Mouse (Mus musculus) ES-CJ7 (cell line): Measurements from ENCODE around the gene Dusp5.
"Not testable (repeated sequence)": the region's sequence is repeated elsewhere in the genome, so short reads cannot be mapped to it uniquely, and the experiment has no call there.

ENCODE experiments used
- DNase-seq: peaks from one replicate; pipeline ENCODE4 v3.0.0; 2011; ENCODE audit warnings: low read depth, low spot score

The Dusp5 gene

GRCm38 (mm10) chr19:53575296-53576010 lies 46.5 kb downstream of the Dusp5 start:
- peak; percentile 34 for DNase-seq

GRCm38 (mm10) chr19:53576061-53576460 lies 47.2 kb downstream of the Dusp5 start:
- no peak for DNase-seq

- DNase-seq: no peak
Measured at GRCm38 (mm10) chr19:53577025-53577800, 48.3 kb downstream of the Dusp5 start.

- peak; percentile 83 for DNase-seq
Measured at GRCm38 (mm10) chr19:53578597-53579252, 49.8 kb downstream of the Dusp5 start.

GRCm38 (mm10) chr19:53580271-53580670 lies 51.4 kb downstream of the Dusp5 start:
- DNase-seq: not testable (repeated sequence)

- not testable (repeated sequence) for DNase-seq
Measured at GRCm38 (mm10) chr19:53587686-53588085, 58.8 kb downstream of the Dusp5 start.

- not testable (repeated sequence) for DNase-seq
Measured at GRCm38 (mm10) chr19:53588968-53589367, 60.1 kb downstream of the Dusp5 start, which contains the start of gene Nutf2-ps1. Nutf2-ps1 (minus strand) TSS chr19:53589068.
